Mouse (Mus musculus) adrenal gland, adult 18-20 months (tissue): Measurements from ENCODE around the gene Thumpd3. TPM values are rescaled to one million over a fixed set of nuclear protein-coding genes. Genes with fewer than 3 reads are reported as not detected.

Experiments
- DNase-seq, 2 experiments: peaks; one replicate each; pipeline ENCODE4 v3.0.0; 2021 to 2022; ENCODE audit warnings: low spot score in 2 of 2
- total RNA-seq, 2 experiments: library from RNA; stranded (reverse); gene quantifications; 1 replicate in 1 of 2; 2 replicates in 1 of 2; pipeline ENCODE4 v1.2.3; 2021

The Thumpd3 gene
- total RNA-seq, 2 experiments from 2014 or later = 38.6 to 40.9 TPM

- DNase-seq = no peak
These were observed 9.4 kb upstream of the Thumpd3 start for GRCm38 (mm10) chr6:113036463-113037175.

- peak; percentile 51 to 66 for DNase-seq
These were observed 7.9 kb upstream of the Thumpd3 start for GRCm38 (mm10) chr6:113037946-113038734.

DNA sequence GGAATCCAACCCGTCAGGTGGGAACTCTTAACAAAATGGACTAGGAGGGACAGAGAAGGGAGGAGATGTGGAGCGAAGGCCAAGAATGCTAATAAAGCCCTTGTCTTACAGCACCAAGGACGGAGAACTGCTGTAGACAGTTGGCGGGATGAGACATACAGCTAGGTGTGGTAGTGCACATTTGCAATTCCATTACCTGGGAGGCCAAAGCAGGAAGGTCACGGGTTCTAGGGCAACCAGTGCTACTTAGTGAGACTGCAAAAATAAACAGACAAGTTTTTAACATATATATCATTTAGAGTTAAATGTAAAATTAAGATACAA, 7.3 kb upstream of the Thumpd3 start:
- DNase-seq = no peak

DNA sequence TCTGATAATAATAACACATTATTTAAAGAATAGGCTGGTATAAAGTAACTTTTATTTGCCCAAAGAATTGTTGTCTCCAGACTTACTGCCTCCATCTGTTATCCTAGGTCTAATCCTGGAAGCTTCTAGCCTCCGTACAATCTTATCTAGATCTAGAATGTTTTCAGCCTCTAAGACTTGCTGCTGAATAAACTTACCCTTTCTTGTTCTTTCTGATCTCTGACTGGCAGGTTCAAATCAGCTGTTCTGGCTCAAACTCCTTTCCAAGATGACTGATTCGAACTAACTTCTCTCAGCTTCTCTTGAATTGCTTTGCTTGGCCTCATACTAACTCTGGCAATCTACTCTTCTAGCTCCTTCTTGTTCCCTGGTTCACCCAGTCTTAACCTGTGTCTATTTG, 5.7 kb upstream of the Thumpd3 start:
- DNase-seq = no peak

DNA sequence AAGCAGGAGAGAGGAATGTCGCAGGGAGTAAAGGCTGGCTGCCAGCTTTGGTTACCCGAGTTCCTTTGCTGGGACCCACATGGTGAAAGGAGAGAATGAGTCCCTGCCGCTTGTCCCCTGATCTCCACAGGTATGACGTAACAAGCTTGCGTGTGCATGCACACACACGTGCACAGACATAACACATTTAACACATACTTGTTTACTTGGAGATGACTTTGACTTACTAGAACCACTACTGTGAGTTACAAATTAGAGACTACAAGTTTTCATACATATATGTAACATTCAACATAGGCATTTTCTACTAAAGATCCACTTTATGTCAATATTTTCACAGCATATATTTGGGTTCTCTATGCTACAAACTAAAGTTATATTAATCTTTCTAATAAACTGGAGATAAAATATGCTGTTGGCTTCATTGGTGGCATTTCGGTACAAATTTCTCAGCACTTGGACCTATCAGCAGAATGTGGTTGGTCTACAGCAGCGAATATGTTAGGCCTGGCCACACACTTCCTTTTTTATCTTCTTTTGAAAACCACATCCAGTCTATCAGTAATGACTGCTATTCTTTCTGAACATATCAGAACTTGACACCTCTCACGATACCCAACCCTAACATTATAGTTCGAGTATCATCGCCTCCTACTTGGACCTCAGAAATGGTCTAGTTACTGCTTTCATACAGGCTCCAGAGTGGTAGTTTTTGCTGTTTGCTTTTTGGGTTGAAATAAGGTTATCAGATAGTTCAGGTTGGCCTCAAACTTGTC, 4.6 kb upstream of the Thumpd3 start:
- no peak for DNase-seq

- DNase-seq = no peak
These were observed 450 bp upstream of the Thumpd3 start for GRCm38 (mm10) chr6:113045575-113045974.

GRCm38 (mm10) chr6:113047016-113047746, 1.2 kb downstream of the Thumpd3 start:
- DNase-seq = no peak

DNA sequence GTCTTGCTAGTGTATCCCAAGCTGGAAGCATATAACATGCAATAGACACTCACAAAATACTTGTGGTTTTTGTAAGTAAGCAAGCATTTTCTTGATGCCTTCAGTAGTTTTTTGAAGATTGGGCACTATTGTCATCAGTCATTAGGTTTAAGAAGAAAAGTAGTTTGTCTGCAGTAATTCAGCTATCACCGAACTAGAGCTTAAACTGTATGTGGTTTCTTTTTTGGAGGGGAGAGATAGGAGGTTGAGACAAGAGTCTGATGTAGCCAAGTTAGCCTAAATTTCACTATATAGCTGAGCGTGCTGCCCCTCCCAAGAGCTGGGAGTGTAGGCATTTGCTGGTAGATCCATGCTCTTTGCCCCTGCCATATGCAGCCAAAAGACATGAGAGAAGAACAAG, 2.3 kb downstream of the Thumpd3 start:
- DNase-seq = no peak

GRCm38 (mm10) chr6:113049159-113049558, 3.1 kb downstream of the Thumpd3 start:
- no peak for DNase-seq

DNA sequence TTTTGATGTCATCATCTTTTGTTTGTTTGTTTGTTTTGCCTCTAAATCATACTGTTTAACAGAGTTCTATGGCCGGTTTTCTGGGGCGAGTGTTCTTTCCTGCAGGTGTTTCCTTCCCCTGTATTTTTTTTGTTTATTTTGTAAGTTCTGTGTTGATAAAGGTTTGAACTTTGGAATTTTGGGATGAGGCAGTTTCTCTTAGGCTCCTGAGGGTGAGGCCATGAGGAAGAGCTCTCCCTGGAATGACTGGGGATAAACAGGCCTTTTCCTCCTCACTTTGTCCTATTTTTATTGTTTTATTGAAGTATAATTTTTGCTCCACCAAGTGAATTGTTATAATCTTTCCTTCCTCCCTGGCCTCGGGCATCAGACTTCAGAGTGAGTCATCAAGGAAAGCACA, 6.9 kb downstream of the Thumpd3 start:
- DNase-seq = no peak

GRCm38 (mm10) chr6:113054552-113055107, 8.6 kb downstream of the Thumpd3 start:
- no peak for DNase-seq

- DNase-seq = no peak
These were observed 15.0 kb downstream of the Thumpd3 start for GRCm38 (mm10) chr6:113060892-113061563.

GRCm38 (mm10) chr6:113062253-113062652, 16.2 kb downstream of the Thumpd3 start:
- DNase-seq = no peak

DNA sequence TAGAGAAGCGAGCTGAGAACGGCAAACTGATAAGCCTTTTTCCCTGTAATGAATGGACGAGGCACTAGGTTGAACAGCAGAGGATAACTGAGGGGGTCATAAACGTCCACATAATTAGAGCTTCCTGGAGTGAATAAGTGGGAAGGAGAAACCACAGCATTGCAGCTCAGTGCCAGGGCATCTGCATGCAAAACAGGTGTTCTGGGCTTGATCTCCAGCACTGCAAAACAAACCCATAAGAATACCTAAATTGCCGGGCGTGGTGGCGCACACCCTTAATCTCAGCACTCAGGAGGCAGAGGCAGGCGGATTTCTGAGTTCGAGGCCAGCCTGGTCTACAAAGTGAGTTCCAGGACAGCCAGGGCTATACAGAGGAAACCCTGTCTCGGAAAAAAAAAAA, 17.3 kb downstream of the Thumpd3 start:
- DNase-seq = no peak

- DNase-seq = no peak
These were observed 19.2 kb downstream of the Thumpd3 start for GRCm38 (mm10) chr6:113065186-113065585.

DNA sequence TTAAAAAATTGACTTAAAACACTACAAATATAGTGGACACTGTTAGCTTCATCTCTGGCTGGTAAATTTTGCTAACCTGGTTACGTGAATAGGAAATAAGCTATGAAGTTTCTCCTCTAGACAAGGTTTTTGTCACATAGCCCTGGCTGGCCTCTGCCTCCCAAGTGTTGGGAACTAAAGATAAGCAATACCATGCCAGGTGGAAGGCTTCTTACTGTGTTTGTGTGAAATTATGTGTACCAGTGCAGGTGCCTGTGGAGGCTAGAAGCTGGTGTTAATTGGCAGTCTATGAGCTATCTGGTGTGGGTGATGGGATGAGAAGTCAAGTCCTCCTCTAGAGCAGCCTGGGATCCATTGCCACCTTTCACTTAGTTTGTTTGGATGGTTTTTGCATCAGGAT, 23.1 kb downstream of the Thumpd3 start:
- DNase-seq = no peak

DNA sequence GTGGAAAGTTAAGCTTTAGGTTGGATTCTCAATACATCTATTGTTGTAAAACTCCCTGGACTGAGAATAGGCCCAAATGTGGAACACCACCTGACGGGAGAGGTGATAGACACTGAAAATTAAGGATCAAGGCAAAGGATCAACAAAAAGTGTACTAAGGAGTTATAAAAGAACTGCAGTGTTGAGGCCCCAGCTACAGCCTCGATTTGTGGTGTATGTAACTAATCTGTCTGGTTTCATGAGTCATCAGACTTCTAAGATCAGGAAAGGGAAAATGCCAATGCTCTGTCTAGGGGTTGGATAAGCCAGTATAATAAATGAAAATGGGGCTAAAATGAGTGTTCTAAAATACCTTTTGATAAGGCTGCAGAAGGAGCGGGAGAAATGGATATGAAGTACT, 29.2 kb downstream of the Thumpd3 start:
- no peak for DNase-seq

DNA sequence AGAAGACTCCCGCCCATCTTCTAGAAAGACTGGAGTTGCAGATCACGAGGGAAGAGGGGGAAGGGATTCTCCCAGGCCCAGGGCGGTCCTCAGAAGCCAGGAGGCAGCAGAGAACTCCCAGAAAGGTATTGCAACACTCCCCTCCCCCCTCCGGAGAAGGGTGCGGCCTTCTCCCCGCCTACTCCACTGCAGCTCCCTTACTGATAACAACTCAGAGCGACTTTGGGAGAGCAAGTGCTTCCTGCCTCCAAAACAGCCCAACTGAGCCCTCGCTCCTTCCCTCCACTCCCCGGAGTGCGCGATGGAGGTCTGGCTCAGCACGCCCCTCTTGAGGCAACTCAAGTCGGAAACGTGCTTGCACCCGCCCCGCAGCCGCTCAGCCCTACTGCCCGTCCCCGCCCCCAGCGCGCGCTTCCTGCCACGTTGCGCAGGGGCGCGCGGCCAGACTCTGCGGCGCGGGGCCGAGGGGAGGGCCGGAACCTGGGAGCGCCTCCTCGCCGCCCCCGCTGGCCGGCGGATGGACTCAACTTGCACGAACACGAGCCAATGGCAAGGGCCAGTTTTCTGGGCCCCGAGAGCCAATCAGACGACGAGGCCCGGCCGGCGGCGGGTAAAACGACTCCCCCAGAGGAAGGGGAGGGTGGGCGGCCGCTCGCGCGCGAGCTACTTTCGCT, 30.1 kb downstream of the Thumpd3 start:
- DNase-seq = peak; percentile 93 to 96

DNA sequence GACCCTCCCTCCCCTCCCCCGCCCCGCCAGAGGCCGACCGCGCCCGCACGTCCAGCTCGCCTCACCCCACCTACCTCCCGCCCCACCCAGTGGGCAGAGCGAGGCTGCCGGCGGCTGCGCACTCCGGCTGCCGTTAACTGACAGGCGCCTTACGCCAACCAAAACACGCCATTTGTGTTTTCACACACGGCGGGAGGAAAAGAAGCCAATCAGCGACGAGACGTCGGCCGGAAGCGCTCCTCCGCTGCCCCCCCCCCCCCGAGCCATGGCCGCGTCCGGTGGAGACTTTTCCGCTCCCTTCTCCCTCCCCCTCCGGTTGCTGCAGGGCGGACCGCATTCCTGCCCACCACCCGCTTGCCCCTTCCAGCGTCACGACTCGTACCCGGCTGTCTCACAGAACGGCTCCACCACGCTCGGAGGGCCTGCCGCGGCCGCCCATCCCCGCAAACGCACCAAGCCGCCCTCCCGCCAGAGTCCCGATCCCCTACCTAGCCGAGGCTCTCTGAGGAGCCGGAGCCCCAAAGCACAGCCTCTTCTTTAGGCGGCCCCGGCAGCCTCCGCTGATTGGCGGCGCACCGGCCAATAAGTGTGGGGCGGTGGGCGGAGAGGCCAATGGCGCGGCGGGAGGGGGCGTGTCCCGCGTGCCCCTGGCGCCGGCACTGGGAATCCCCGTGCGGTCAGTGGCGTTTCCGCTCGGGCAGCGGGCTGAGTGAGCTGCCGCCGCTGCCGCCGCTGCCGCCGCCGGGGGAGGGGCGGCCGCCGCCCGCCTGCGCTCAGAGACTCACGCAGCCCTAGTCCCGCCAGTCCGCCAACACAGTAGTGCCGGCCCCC, 30.9 kb downstream of the Thumpd3 start, which contains the start of gene Setd5:
Setd5 (plus strand) TSS at position 680 of the 831 bp plus-strand sequence.
- peak; percentile 96 to 99 for DNase-seq
